Mouse (Mus musculus) liver, embryonic 14.5 days (tissue): ENCODE measurements at regions not wholly inside any gene's neighbourhood (a gene's known extent, or its start where the extent isn't known, plus 50 kb on each side); places are given as distances from the start of the nearest gene placed in this dataset.

Experiments used
- ATAC-seq: fragments of 200-750 bp; cut with Nextera tagmentation; 2 replicates; pipeline ENCODE4 v1.8.0; 2017; ENCODE audit warnings: moderate number of reproducible peaks, mild to moderate bottlenecking, moderate library complexity; ENCODE audit not compliant: insufficient read depth
- DNase-seq, 3 experiments: peaks; one replicate each; pipeline ENCODE4 v3.0.0-alpha.2; 2012 to 2013; ENCODE audit warnings: low read depth in 3 of 3, low spot score in 3 of 3
- H3K27ac ChIP-seq: fragments of 300-500 bp; sonication (generic); 2 replicates; pipeline ENCODE4 v1.5.1; 2014; ENCODE audit warnings: moderate library complexity, mild to moderate bottlenecking, control low read depth, inconsistent platforms
- H3K27me3 ChIP-seq: fragments of 300-500 bp; sonication (generic); 2 replicates; pipeline ENCODE4 v1.6.1; 2014; ENCODE audit warnings: mild to moderate bottlenecking, low read length, moderate library complexity; ENCODE audit not compliant: control insufficient read depth, insufficient read depth
- H3K36me3 ChIP-seq: fragments of 300-500 bp; sonication (generic); replicated peaks from 2 replicates; pipeline ENCODE4 v1.6.1; 2014; ENCODE audit warnings: low read depth; ENCODE audit not compliant: control insufficient read depth, insufficient read depth
- H3K4me1 ChIP-seq, 2 experiments: fragments of 200-500 bp in 1 of 2; fragments of 300-500 bp in 1 of 2; sonication (generic) in 1 of 2; replicated peaks; 2 replicates each; pipeline ENCODE4 v1.6.1; 2012 to 2014; ENCODE audit warnings: antibody characterized with exemption in 1 of 2, inconsistent platforms in 1 of 2, low read length in 1 of 2; ENCODE audit not compliant: control insufficient read depth in 2 of 2, insufficient read depth in 2 of 2
- H3K4me2 ChIP-seq: fragments of 300-500 bp; sonication (generic); 2 replicates; pipeline ENCODE4 v1.6.1; 2014; ENCODE audit warnings: low read depth, mild to moderate bottlenecking, control low read depth, moderate library complexity
- H3K4me3 ChIP-seq, 2 experiments: fragments of 200-500 bp in 1 of 2; fragments of 300-500 bp in 1 of 2; sonication (generic) in 1 of 2; 2 replicates each; pipeline ENCODE4 v1.5.1; 2012 to 2014; ENCODE audit warnings: low read depth in 2 of 2, low read length in 2 of 2, mild to moderate bottlenecking in 2 of 2, control low read depth in 1 of 2, inconsistent platforms in 1 of 2, moderate library complexity in 1 of 2; ENCODE audit not compliant: insufficient read depth in 1 of 2
- H3K9ac ChIP-seq: fragments of 300-500 bp; sonication (generic); replicated peaks from 2 replicates; pipeline ENCODE4 v1.6.1; 2014; ENCODE audit warnings: mild to moderate bottlenecking, control low read depth, moderate library complexity
- H3K9me3 ChIP-seq: fragments of 300-500 bp; sonication (generic); 2 replicates; pipeline ENCODE4 v1.6.1; 2016; ENCODE audit warnings: low read length, mixed read lengths; ENCODE audit not compliant: control insufficient read depth
- CTCF ChIP-seq: IDR thresholded peaks from 2 replicates; pipeline ENCODE4 v1.5.1; 2016; ENCODE audit warnings: antibody characterized with exemption, low read depth, control low read depth
- EP300 ChIP-seq: IDR thresholded peaks from 2 replicates; pipeline ENCODE4 v1.6.1; 2016; ENCODE audit warnings: antibody characterized with exemption, low read depth
- WGBS: fragments of 180-500 bp; shearing (Covaris S2); extraction: QIAGEN DNeasy Blood & Tissue Kit; methylation state at CpG from one replicate; pipeline ENCODE4 v1.1.7; 2014; ENCODE audit not compliant: insufficient replicate concordance; 5-methylcytosine and 5-hydroxymethylcytosine counted together

GRCm38 (mm10) chr2:139111669-139112068, 382.0 kb upstream of the Sptlc3 start:
- Histone ChIP-seq H3K9me3 (no peaks in the 10 kb centered on the region), H3K4me1 (no peaks in the 10 kb centered on the region), H3K36me3 (no peaks in the 10 kb centered on the region), H3K4me3 (no peak overlapping the region), H3K9ac (no peak overlapping the region), H3K4me2 (no peak overlapping the region), H3K27me3 (no peaks in the 10 kb centered on the region), H3K27ac (no peak overlapping the region)
- 47% methylated on average over 1 of the region's 1 CpGs for WGBS
- TF ChIP-seq CTCF, result no peak
- no peak for TF ChIP-seq EP300
- ATAC-seq, result no peak
- no peak for DNase-seq

- no peaks in the 10 kb centered on the region for H3K9me3 ChIP-seq
- no peak overlapping the region for H3K9ac ChIP-seq
- ATAC-seq (no peak), DNase-seq (no peak)
- no peaks in the 10 kb centered on the region for H3K27me3 ChIP-seq
- H3K4me2 ChIP-seq, result no peak overlapping the region
- H3K4me1 ChIP-seq, result no peaks in the 10 kb centered on the region
- no peak overlapping the region for H3K4me3 ChIP-seq
- 64% methylated on average over 4 of the region's 4 CpGs for WGBS
- H3K27ac ChIP-seq, result no peak overlapping the region
- no peaks in the 10 kb centered on the region for H3K36me3 ChIP-seq
- TF ChIP-seq EP300 (no peak), CTCF (no peak)
These were observed 379.2 kb upstream of the Sptlc3 start for GRCm38 (mm10) chr2:139114523-139114922.

- no peak for DNase-seq
- 84% methylated on average over 1 of the region's 1 CpGs for WGBS
These were observed 372.8 kb upstream of the Sptlc3 start for GRCm38 (mm10) chr2:139120905-139121304.

GRCm38 (mm10) chr2:139132121-139132520, 361.6 kb upstream of the Sptlc3 start:
- H3K27ac ChIP-seq, result no peak overlapping the region
- DNase-seq (no peak), ATAC-seq (no peak)
- H3K36me3 ChIP-seq, result no peaks in the 10 kb centered on the region
- WGBS, result 65% methylated on average over 1 of the region's 1 CpGs
- H3K9ac ChIP-seq, result no peak overlapping the region
- no peaks in the 10 kb centered on the region for H3K9me3 ChIP-seq
- no peaks in the 10 kb centered on the region for H3K27me3 ChIP-seq
- H3K4me1 ChIP-seq, result no peaks in the 10 kb centered on the region
- no peak overlapping the region for H3K4me3 ChIP-seq
- TF ChIP-seq CTCF, result no peak
- no peak for TF ChIP-seq EP300
- no peak overlapping the region for H3K4me2 ChIP-seq

More at GRCm38 (mm10) chr2:139120905-139121304, 372.8 kb upstream of the Sptlc3 start:
- no peaks in the 10 kb centered on the region for H3K9me3 ChIP-seq
- TF ChIP-seq CTCF (no peak), EP300 (no peak)
- ATAC-seq, result no peak
- H3K27me3 ChIP-seq, result no peaks in the 10 kb centered on the region
- no peak overlapping the region for H3K27ac ChIP-seq
- no peak overlapping the region for H3K4me3 ChIP-seq
- H3K9ac ChIP-seq, result no peak overlapping the region
- no peaks in the 10 kb centered on the region for H3K4me1 ChIP-seq
- H3K4me2 ChIP-seq, result no peak overlapping the region
- no peaks in the 10 kb centered on the region for H3K36me3 ChIP-seq

- ATAC-seq (no peak), DNase-seq (no peak)
- H3K4me2 ChIP-seq, result no peak overlapping the region
- H3K9me3 ChIP-seq, result no peaks in the 10 kb centered on the region
- H3K27me3 ChIP-seq, result no peaks in the 10 kb centered on the region
- H3K4me1 ChIP-seq, result no peaks in the 10 kb centered on the region
- H3K27ac ChIP-seq, result no peak overlapping the region
- no peak overlapping the region for H3K4me3 ChIP-seq
- TF ChIP-seq EP300 (no peak), CTCF (no peak)
- H3K9ac ChIP-seq, result no peak overlapping the region
- no peaks in the 10 kb centered on the region for H3K36me3 ChIP-seq
- 22% methylated on average over 1 of the region's 1 CpGs for WGBS
These were observed 346.7 kb upstream of the Sptlc3 start for GRCm38 (mm10) chr2:139147004-139147403.

GRCm38 (mm10) chr2:139179641-139180040, 314.1 kb upstream of the Sptlc3 start:
- no peak for DNase-seq
- ATAC-seq, result no peak
- H3K27ac ChIP-seq, result no peak overlapping the region
- no peaks in the 10 kb centered on the region for H3K27me3 ChIP-seq
- no peaks in the 10 kb centered on the region for H3K36me3 ChIP-seq
- H3K4me3 ChIP-seq, result no peak overlapping the region
- no peak overlapping the region for H3K4me2 ChIP-seq
- no peaks in the 10 kb centered on the region for H3K4me1 ChIP-seq
- no peaks in the 10 kb centered on the region for H3K9me3 ChIP-seq
- TF ChIP-seq CTCF (no peak), EP300 (no peak)
- no peak overlapping the region for H3K9ac ChIP-seq
- WGBS, result 42% methylated on average over 2 of the region's 2 CpGs
